Mouse (Mus musculus): ENCODE measurements around the gene Rusc1. TPM values are rescaled to one million over a fixed set of nuclear protein-coding genes. Genes with fewer than 3 reads are reported as not detected.

Gene Rusc1
- 25.2 and 28.0 TPM in 2 replicates for polyA plus RNA-seq (2014; fragmentation: Nextera tagmentation; extraction: Ambion mirVana)

GRCm38 (mm10) chr3:89093175-89093574, at the start of gene Rusc1:
Gene Rusc1 (minus strand): TSS chr3:89093311.
- under 1% methylated on average over 18 of the region's 18 CpGs for WGBS
- peaks cover 13% of the 10 kb centered on the region; the same call in 1 of the 2 replicates for H3K36me3 ChIP-seq (ENCODE audit: control insufficient read depth, insufficient read depth, low read length)
- peak within 1 kb of the TSS; percentile 76 for H3K9ac ChIP-seq (ENCODE audit: low read length)
- H3K27me3 ChIP-seq (ENCODE audit: control insufficient read depth, insufficient read depth, low read length), result peaks cover 29% of the 10 kb centered on the region
- peak; percentile 76 for ATAC-seq (ENCODE audit: low FRiP score)
- DNase-seq (ENCODE audit: low spot score, missing footprints), result peak; percentile 98
- no peaks in the 10 kb centered on the region for H3K9me3 ChIP-seq (ENCODE audit: control insufficient read depth, low read length)
- H3K4me3 ChIP-seq (ENCODE audit: low read depth, low read length), result peak within 1 kb of the TSS; percentile 60
- peaks cover 21% of the 10 kb centered on the region for H3K4me1 ChIP-seq (ENCODE audit: control insufficient read depth, insufficient read depth, low read length)
- peak within 1 kb of the TSS; percentile 25; the same call in 1 of the 2 replicates for H3K27ac ChIP-seq (ENCODE audit: low read depth, low read length)
- peak within 1 kb of the TSS; percentile 97 for H3K4me2 ChIP-seq

DNA sequence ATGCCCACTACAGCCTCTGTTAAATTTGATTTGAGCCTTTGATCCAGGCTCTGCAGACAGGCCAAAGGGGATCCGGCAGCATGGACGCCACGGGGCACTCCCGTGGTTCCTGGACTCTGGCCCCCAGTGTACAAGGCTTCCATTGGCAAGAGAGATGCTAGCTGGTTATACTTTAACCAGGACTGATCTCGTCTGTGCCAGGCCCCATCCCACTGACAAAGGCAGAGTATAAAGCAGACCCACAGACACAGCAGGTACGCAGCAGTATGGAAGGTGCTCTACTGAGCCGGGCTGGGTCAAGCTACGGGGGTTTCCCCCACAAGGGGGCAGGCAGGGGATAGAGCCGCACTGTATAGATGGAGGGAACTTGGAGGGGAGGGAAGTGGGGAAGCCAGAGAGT, 43.3 kb upstream of the Rusc1 start:
- H3K9ac ChIP-seq (ENCODE audit: low read length), result no peak overlapping the region
- H3K36me3 ChIP-seq (ENCODE audit: control insufficient read depth, insufficient read depth, low read length), result no peaks in the 10 kb centered on the region
- H3K4me3 ChIP-seq (ENCODE audit: low read depth, low read length), result no peak overlapping the region
- H3K4me1 ChIP-seq (ENCODE audit: control insufficient read depth, insufficient read depth, low read length), result no peaks in the 10 kb centered on the region
- H3K27me3 ChIP-seq (ENCODE audit: control insufficient read depth, insufficient read depth, low read length), result no peaks in the 10 kb centered on the region
- no peaks in the 10 kb centered on the region for H3K9me3 ChIP-seq (ENCODE audit: control insufficient read depth, low read length)
- no peak for ATAC-seq (ENCODE audit: low FRiP score)
- H3K27ac ChIP-seq (ENCODE audit: low read depth, low read length), result no peak overlapping the region
- DNase-seq (ENCODE audit: low spot score, missing footprints), result no peak
- H3K4me2 ChIP-seq, result no peak overlapping the region
- WGBS, result 50% methylated on average over 9 of the region's 9 CpGs

- Histone ChIP-seq H3K4me3 (ENCODE audit: low read depth, low read length) (no peak within 1 kb of the TSS), H3K9me3 (ENCODE audit: control insufficient read depth, low read length) (no peaks in the 10 kb centered on the region), H3K9ac (ENCODE audit: low read length) (no peak within 1 kb of the TSS), H3K4me1 (ENCODE audit: control insufficient read depth, insufficient read depth, low read length) (no peaks in the 10 kb centered on the region), H3K27ac (ENCODE audit: low read depth, low read length) (no peak within 1 kb of the TSS), H3K36me3 (ENCODE audit: control insufficient read depth, insufficient read depth, low read length) (no peaks in the 10 kb centered on the region), H3K4me2 (no peak within 1 kb of the TSS), H3K27me3 (ENCODE audit: control insufficient read depth, insufficient read depth, low read length) (no peaks in the 10 kb centered on the region)
- WGBS, result 63% methylated on average over 3 of the region's 3 CpGs
- ATAC-seq (ENCODE audit: low FRiP score) (no peak), DNase-seq (ENCODE audit: low spot score, missing footprints) (no peak)
These were observed 42.8 kb upstream of the Rusc1 start, which contains the start of gene Pklr for GRCm38 (mm10) chr3:89135958-89136357. Gene Pklr (plus strand): TSS chr3:89136142.

GRCm38 (mm10) chr3:89133752-89134151, 40.6 kb upstream of the Rusc1 start:
- 91% methylated on average over 1 of the region's 1 CpGs for WGBS
- H3K36me3 ChIP-seq (ENCODE audit: control insufficient read depth, insufficient read depth, low read length), result no peaks in the 10 kb centered on the region
- H3K9me3 ChIP-seq (ENCODE audit: control insufficient read depth, low read length), result no peaks in the 10 kb centered on the region
- no peak overlapping the region for H3K4me2 ChIP-seq
- no peak overlapping the region for H3K9ac ChIP-seq (ENCODE audit: low read length)
- H3K4me3 ChIP-seq (ENCODE audit: low read depth, low read length), result no peak overlapping the region
- ATAC-seq (ENCODE audit: low FRiP score), result no peak
- no peak for DNase-seq (ENCODE audit: low spot score, missing footprints)
- H3K27me3 ChIP-seq (ENCODE audit: control insufficient read depth, insufficient read depth, low read length), result no peaks in the 10 kb centered on the region
- no peaks in the 10 kb centered on the region for H3K4me1 ChIP-seq (ENCODE audit: control insufficient read depth, insufficient read depth, low read length)
- H3K27ac ChIP-seq (ENCODE audit: low read depth, low read length), result no peak overlapping the region

- Histone ChIP-seq H3K4me2 (no peak overlapping the region), H3K4me1 (ENCODE audit: control insufficient read depth, insufficient read depth, low read length) (no peaks in the 10 kb centered on the region), H3K27me3 (ENCODE audit: control insufficient read depth, insufficient read depth, low read length) (no peaks in the 10 kb centered on the region), H3K9ac (ENCODE audit: low read length) (no peak overlapping the region), H3K9me3 (ENCODE audit: control insufficient read depth, low read length) (no peaks in the 10 kb centered on the region), H3K4me3 (ENCODE audit: low read depth, low read length) (no peak overlapping the region), H3K27ac (ENCODE audit: low read depth, low read length) (no peak overlapping the region), H3K36me3 (ENCODE audit: control insufficient read depth, insufficient read depth, low read length) (no peaks in the 10 kb centered on the region)
- 86% methylated on average over 7 of the region's 7 CpGs for WGBS
- ATAC-seq (ENCODE audit: low FRiP score) (no peak), DNase-seq (ENCODE audit: low spot score, missing footprints) (no peak)
These were observed 39.9 kb upstream of the Rusc1 start for GRCm38 (mm10) chr3:89133063-89133450.

DNA sequence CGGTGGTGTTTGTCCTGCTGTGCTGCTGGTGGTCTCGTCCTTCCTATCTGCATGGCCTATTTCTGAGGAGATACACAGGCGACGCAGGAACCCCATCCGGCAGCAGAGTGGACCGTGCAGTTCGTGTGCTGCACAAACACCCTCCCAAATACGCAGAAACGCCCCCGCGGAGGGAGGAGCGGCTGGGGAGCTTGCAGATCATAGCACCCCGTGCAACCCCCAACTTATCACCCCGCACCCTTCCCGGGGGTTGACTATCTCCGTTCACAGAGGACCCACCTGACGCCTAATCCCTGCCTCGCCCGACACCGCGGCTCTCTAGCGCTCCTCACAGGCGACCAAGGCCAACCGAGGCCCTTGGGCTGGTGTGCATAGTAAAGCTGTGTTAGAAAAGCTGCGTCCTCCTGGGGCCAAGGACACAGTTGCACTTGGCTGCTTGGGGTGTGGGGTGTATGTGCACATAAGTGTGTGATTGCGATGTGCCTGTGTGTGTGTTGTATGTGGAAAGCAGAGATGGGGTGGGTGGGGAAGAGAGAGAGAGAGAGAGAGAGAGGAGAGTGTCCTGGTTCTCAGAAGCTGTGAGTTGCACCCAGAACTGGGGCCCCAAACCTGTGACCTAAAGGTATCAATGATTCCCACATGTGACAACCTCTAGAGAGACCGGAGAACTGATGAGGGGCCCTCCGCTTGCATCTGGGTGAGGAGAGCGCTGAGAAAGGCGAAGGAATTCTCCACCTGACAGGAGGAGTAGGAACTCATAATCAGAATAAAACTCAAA, 39.4 kb upstream of the Rusc1 start:
- Histone ChIP-seq H3K36me3 (ENCODE audit: control insufficient read depth, insufficient read depth, low read length) (no peaks in the 10 kb centered on the region), H3K4me3 (ENCODE audit: low read depth, low read length) (peak overlapping the region; percentile 21), H3K4me1 (ENCODE audit: control insufficient read depth, insufficient read depth, low read length) (no peaks in the 10 kb centered on the region), H3K9me3 (ENCODE audit: control insufficient read depth, low read length) (no peaks in the 10 kb centered on the region), H3K27me3 (ENCODE audit: control insufficient read depth, insufficient read depth, low read length) (no peaks in the 10 kb centered on the region), H3K4me2 (peak overlapping the region; percentile 49), H3K9ac (ENCODE audit: low read length) (peak overlapping the region; percentile 41), H3K27ac (ENCODE audit: low read depth, low read length) (no peak overlapping the region)
- WGBS, result 17% methylated on average over 30 of the region's 30 CpGs
- DNase-seq (ENCODE audit: low spot score, missing footprints) (no peak), ATAC-seq (ENCODE audit: low FRiP score) (peak; percentile 68; the same call in 1 of the 2 replicates)

DNA sequence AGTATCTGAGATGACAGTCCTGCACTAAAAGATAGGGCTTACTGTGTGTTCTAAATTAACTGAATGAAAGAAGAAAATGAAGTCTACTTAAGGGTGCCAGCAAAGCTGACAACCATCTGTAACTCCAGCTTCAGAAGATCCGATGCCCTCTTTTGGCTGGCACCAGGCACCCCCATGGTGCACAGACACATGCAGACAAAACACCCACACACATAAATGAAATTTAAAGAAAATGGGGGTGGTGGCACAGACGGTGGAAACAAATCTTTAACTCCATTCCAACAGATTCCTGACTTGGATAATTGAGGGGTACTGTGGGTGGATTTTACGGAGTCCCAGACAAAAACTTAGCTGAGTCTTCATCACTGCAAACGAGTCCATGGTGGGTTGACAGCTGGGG, 38.7 kb upstream of the Rusc1 start:
- DNase-seq (ENCODE audit: low spot score, missing footprints) (no peak), ATAC-seq (ENCODE audit: low FRiP score) (no peak)
- no peak overlapping the region for H3K9ac ChIP-seq (ENCODE audit: low read length)
- 58% methylated on average over 4 of the region's 4 CpGs for WGBS
- no peaks in the 10 kb centered on the region for H3K27me3 ChIP-seq (ENCODE audit: control insufficient read depth, insufficient read depth, low read length)
- H3K9me3 ChIP-seq (ENCODE audit: control insufficient read depth, low read length), result no peaks in the 10 kb centered on the region
- H3K4me1 ChIP-seq (ENCODE audit: control insufficient read depth, insufficient read depth, low read length), result no peaks in the 10 kb centered on the region
- no peak overlapping the region for H3K27ac ChIP-seq (ENCODE audit: low read depth, low read length)
- H3K36me3 ChIP-seq (ENCODE audit: control insufficient read depth, insufficient read depth, low read length), result no peaks in the 10 kb centered on the region
- peak overlapping the region; percentile 49 for H3K4me2 ChIP-seq
- H3K4me3 ChIP-seq (ENCODE audit: low read depth, low read length), result no peak overlapping the region

DNA sequence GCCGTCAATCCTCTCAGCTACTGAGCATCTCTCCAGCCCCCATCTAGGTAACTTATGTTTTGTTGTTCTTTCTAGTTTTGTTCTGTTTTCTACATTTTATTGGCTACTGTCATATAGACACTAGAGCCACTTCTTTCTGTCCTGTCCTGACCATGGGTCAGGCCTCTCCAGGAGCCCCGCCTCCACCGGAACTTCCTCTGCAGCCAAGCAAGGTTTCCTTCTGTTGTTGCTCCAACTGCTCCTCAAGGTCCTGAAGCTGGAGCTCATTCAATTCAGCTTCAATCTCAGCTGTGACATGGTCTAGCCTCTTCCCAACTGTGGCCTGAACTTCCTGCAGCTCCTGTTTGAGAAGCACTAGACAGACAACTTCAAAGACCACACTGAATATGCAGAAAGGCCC, 36.8 kb upstream of the Rusc1 start:
- H3K9ac ChIP-seq (ENCODE audit: low read length), result no peak overlapping the region
- H3K36me3 ChIP-seq (ENCODE audit: control insufficient read depth, insufficient read depth, low read length), result no peaks in the 10 kb centered on the region
- ATAC-seq (ENCODE audit: low FRiP score) (no peak), DNase-seq (ENCODE audit: low spot score, missing footprints) (no peak)
- H3K4me3 ChIP-seq (ENCODE audit: low read depth, low read length), result no peak overlapping the region
- H3K4me1 ChIP-seq (ENCODE audit: control insufficient read depth, insufficient read depth, low read length), result no peaks in the 10 kb centered on the region
- no peaks in the 10 kb centered on the region for H3K9me3 ChIP-seq (ENCODE audit: control insufficient read depth, low read length)
- H3K27ac ChIP-seq (ENCODE audit: low read depth, low read length), result no peak overlapping the region
- no peak overlapping the region for H3K4me2 ChIP-seq
- WGBS, result 96% methylated on average over 3 of the region's 3 CpGs
- no peaks in the 10 kb centered on the region for H3K27me3 ChIP-seq (ENCODE audit: control insufficient read depth, insufficient read depth, low read length)

DNA sequence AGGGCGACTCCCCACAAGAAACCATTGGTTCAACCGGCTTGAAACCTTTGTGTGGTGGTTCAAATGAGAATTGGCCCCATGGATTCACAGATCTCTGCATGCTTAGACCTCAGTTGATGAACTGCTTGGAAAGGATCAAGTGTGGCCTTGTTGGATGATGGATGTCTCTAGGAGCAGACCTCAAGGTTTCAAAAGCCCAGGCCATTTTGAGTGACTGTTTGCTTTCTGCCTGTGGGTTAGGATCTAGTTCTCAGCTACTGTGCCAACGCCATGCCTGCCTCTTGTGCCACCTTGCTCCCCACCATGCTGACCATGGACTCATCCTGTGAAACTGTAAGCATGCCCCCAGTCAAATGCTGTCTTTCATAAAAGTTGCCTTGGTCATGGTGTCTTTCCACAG, 32.9 kb upstream of the Rusc1 start:
- whole genome bisulfite sequencing, result 85% methylated on average over 3 of the region's 3 CpGs

More for the DNA sequence above, 32.9 kb upstream of the Rusc1 start:
- Histone ChIP-seq H3K36me3 (ENCODE audit: control insufficient read depth, insufficient read depth, low read length) (no peaks in the 10 kb centered on the region), H3K9ac (ENCODE audit: low read length) (no peak overlapping the region), H3K27me3 (ENCODE audit: control insufficient read depth, insufficient read depth, low read length) (no peaks in the 10 kb centered on the region), H3K27ac (ENCODE audit: low read depth, low read length) (no peak overlapping the region), H3K4me3 (ENCODE audit: low read depth, low read length) (no peak overlapping the region), H3K4me2 (no peak overlapping the region), H3K9me3 (ENCODE audit: control insufficient read depth, low read length) (no peaks in the 10 kb centered on the region), H3K4me1 (ENCODE audit: control insufficient read depth, insufficient read depth, low read length) (no peaks in the 10 kb centered on the region)
- ATAC-seq (ENCODE audit: low FRiP score), result no peak
- peak; percentile 19 for DNase-seq (ENCODE audit: low spot score, missing footprints)
